14 mouse cellular contexts compared by ENCODE assay signal in the genomic region with DNA sequence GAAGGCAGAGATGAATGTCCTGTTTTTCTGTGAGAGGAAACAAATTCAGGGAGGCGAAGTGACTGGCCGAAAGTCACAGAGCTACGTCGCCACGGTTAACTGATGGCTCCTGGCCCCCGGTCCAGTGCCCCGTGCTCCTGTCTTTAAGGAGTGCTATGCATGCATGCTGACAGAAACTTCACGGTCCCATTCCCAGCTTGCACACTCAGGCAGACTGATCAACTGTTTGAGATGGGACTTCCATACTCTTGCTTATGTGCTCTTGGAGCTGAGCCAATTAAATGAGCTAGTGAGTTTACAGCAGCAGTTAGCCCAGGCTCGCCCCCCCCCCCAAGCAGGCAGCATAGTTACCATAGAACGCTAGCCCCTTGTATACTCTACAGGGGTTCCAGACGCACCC. TPM values are rescaled to one million over a fixed set of nuclear protein-coding genes. Genes with fewer than 3 reads are reported as not detected.
DNase-seq lines count a peak whose midpoint lies in the region; ATAC-seq and TF ChIP-seq lines count a peak whose summit lies in the region.
"Had no signal": no experiment of that assay in that cellular context is flagged by ENCODE, and none has a peak within 500 bp of the region (broad histone marks: within the 10 kb centered on the region; RNA-seq: fewer than 3 reads in every experiment).

No protein-coding gene starts in this region.

- peaks cover 77% of the 10 kb centered on the region for H3K4me1 ChIP-seq in hindbrain, embryonic 10.5 days (replicated peaks)
- peaks cover 35% of the 10 kb centered on the region for H3K4me1 ChIP-seq in hindbrain, embryonic 14.5 days (replicated peaks; ENCODE audit: control insufficient read depth, insufficient read depth, low read length)
- H3K4me1 ChIP-seq in testis, adult 2 months (ENCODE audit: control insufficient read depth, insufficient read depth, low read length), result peaks cover 8% of the 10 kb centered on the region
- H3K4me1 ChIP-seq in intestine, postnatal 0 days (replicated peaks; ENCODE audit: control insufficient read depth, insufficient read depth, low read length), result peaks cover 18% of the 10 kb centered on the region
- H3K4me1 ChIP-seq in stomach, postnatal 0 days (replicated peaks; ENCODE audit: control insufficient read depth, insufficient read depth), result peaks cover 27% of the 10 kb centered on the region

- no peaks in the 10 kb centered on the region for H3K36me3 ChIP-seq in hindbrain, embryonic 10.5 days
- H3K36me3 ChIP-seq in hindbrain, embryonic 14.5 days (replicated peaks; ENCODE audit: control insufficient read depth, insufficient read depth), result no peaks in the 10 kb centered on the region
- H3K36me3 ChIP-seq in testis, adult 2 months (ENCODE audit: control insufficient read depth, insufficient read depth, low read length), result no peaks in the 10 kb centered on the region
- H3K36me3 ChIP-seq in intestine, postnatal 0 days (ENCODE audit: control insufficient read depth, insufficient read depth), result no peaks in the 10 kb centered on the region
- no peaks in the 10 kb centered on the region; the same call in 1 of the 2 replicates for H3K36me3 ChIP-seq in stomach, postnatal 0 days (ENCODE audit: control insufficient read depth, insufficient read depth, low read length)
- H3K36me3 ChIP-seq: midbrain, embryonic 12.5 days had no signal

- H3K4me2 ChIP-seq in hindbrain, embryonic 14.5 days (replicated peaks), result no peak overlapping the region
- peak overlapping the region; percentile 9; the same call in 1 of the 2 replicates for H3K4me2 ChIP-seq in intestine, postnatal 0 days (replicated peaks; ENCODE audit: low read depth)
- peak overlapping the region; percentile 35 for H3K4me2 ChIP-seq in stomach, postnatal 0 days (replicated peaks; ENCODE audit: low read depth)
- H3K4me2 ChIP-seq: midbrain, embryonic 12.5 days had no signal

- ATAC-seq in hindbrain, embryonic 14.5 days (ENCODE audit: low FRiP score), result no peak
- no peak for ATAC-seq in intestine, postnatal 0 days
- ATAC-seq in stomach, postnatal 0 days (ENCODE audit: low FRiP score, low TSS enrichment), result no peak
- no peak for ATAC-seq in cerebellum, adult (ENCODE audit: insufficient number of reproducible peaks, low FRiP score, low TSS enrichment)

- TF ChIP-seq POLR2A in testis, adult 2 months (IDR thresholded peaks at IDR 0.05; ENCODE audit: control insufficient read depth, low read depth, low read length), result no peak

- 44% methylated on average over 11 of the region's 11 CpGs for WGBS in hindbrain, embryonic 10.5 days
- 32% methylated on average over 11 of the region's 11 CpGs for WGBS in hindbrain, embryonic 14.5 days
- 44% methylated on average over 11 of the region's 11 CpGs for WGBS in intestine, postnatal 0 days
- 33% methylated on average over 11 of the region's 11 CpGs for WGBS in stomach, postnatal 0 days

- H3K9me3 ChIP-seq in hindbrain, embryonic 10.5 days, result no peaks in the 10 kb centered on the region
- H3K9me3 ChIP-seq in hindbrain, embryonic 14.5 days (ENCODE audit: control insufficient read depth, low read length), result no peaks in the 10 kb centered on the region
- H3K9me3 ChIP-seq in intestine, postnatal 0 days (ENCODE audit: control insufficient read depth), result no peaks in the 10 kb centered on the region
- no peaks in the 10 kb centered on the region for H3K9me3 ChIP-seq in stomach, postnatal 0 days (ENCODE audit: control insufficient read depth, low read length)
- H3K9me3 ChIP-seq: midbrain, embryonic 12.5 days had no signal

- TF ChIP-seq CTCF in testis, adult 2 months (IDR thresholded peaks at IDR 0.05; ENCODE audit: control insufficient read depth, insufficient read depth, insufficient replicate concordance, low read depth, low read length), result no peak
- TF ChIP-seq CTCF in intestine, postnatal 0 days (IDR thresholded peaks at IDR 0.05; ENCODE audit: low read depth), result no peak
- no peak for TF ChIP-seq CTCF in stomach, postnatal 0 days (IDR thresholded peaks at IDR 0.05; ENCODE audit: low read depth)

- no peaks in the 10 kb centered on the region for H3K27me3 ChIP-seq in hindbrain, embryonic 10.5 days (ENCODE audit: insufficient read depth, poor library complexity, severe bottlenecking)
- no peaks in the 10 kb centered on the region for H3K27me3 ChIP-seq in hindbrain, embryonic 14.5 days (ENCODE audit: control insufficient read depth, insufficient read depth, low read length)
- H3K27me3 ChIP-seq in testis, adult 2 months (ENCODE audit: control insufficient read depth, insufficient read depth, low read length), result no peaks in the 10 kb centered on the region
- H3K27me3 ChIP-seq in intestine, postnatal 0 days (replicated peaks; ENCODE audit: control insufficient read depth, insufficient read depth, low read length), result no peaks in the 10 kb centered on the region
- H3K27me3 ChIP-seq in stomach, postnatal 0 days (ENCODE audit: control insufficient read depth, insufficient read depth, low read length), result no peaks in the 10 kb centered on the region
- H3K27me3 ChIP-seq: midbrain, embryonic 12.5 days had no signal

- TF ChIP-seq EP300 in stomach, postnatal 0 days (optimal IDR thresholded peaks at IDR 0.05), result no peak

- H3K9ac ChIP-seq in hindbrain, embryonic 14.5 days, result no peak overlapping the region
- H3K9ac ChIP-seq in intestine, postnatal 0 days (ENCODE audit: low read depth, low read length), result no peak overlapping the region
- 0 out of 2 replicates have a peak overlapping the region, but pooled peaks have one; percentile 53 for H3K9ac ChIP-seq in stomach, postnatal 0 days (ENCODE audit: low read length)

- H3K4me3 ChIP-seq in hindbrain, embryonic 10.5 days, result no peak overlapping the region
- H3K4me3 ChIP-seq in hindbrain, embryonic 14.5 days (replicated peaks; ENCODE audit: low read length), result no peak overlapping the region
- H3K4me3 ChIP-seq in testis, adult 2 months (ENCODE audit: control insufficient read depth, low read depth, low read length), result no peak overlapping the region
- H3K4me3 ChIP-seq in intestine, postnatal 0 days (ENCODE audit: low read depth, low read length), result no peak overlapping the region
- no peak overlapping the region for H3K4me3 ChIP-seq in stomach, postnatal 0 days (ENCODE audit: low read depth, low read length)
- H3K4me3 ChIP-seq: midbrain, embryonic 12.5 days had no signal

- no peak for DNase-seq in hindbrain, embryonic 10.5 days (ENCODE audit: low spot score)
- DNase-seq in hindbrain, embryonic 14.5 days (ENCODE audit: low spot score), result no peak
- DNase-seq in testis, postnatal 14 days (ENCODE audit: low spot score), result no peak
- DNase-seq in stomach, postnatal 0 days (ENCODE audit: low spot score), result no peak
- no peak for DNase-seq in gastrocnemius, adult 18-20 months (ENCODE audit: low spot score)

- peak overlapping the region; percentile 84 for H3K27ac ChIP-seq in hindbrain, embryonic 10.5 days
- H3K27ac ChIP-seq in hindbrain, embryonic 14.5 days, result no peak overlapping the region
- H3K27ac ChIP-seq in testis, adult 2 months (ENCODE audit: control insufficient read depth, insufficient read depth, low read depth, low read length), result peak overlapping the region; percentile 40; the same call in 1 of the 2 replicates
- peak overlapping the region; percentile 54; the same call in 1 of the 2 replicates for H3K27ac ChIP-seq in intestine, postnatal 0 days (ENCODE audit: low read depth, low read length)
- H3K27ac ChIP-seq in stomach, postnatal 0 days (replicated peaks), result peak overlapping the region; percentile 97

RNA-seq across cellular contexts. Expression of a gene that starts 19.5 kb away (rescaled TPM):
- 15.2 and 18.2 TPM in 2 replicates for polyA plus RNA-seq in hindbrain, embryonic 10.5 days (2016; fragmentation: Nextera tagmentation; extraction: Ambion mirVana)
- polyA plus RNA-seq in hindbrain, embryonic 14.5 days (2014; fragmentation: Nextera tagmentation; extraction: Ambion mirVana), result 8.7 and 10.7 TPM in 2 replicates
- polyA plus RNA-seq in testis, adult 2 months (2012; rRNA removed), result 6.0 and 7.4 TPM in 2 replicates
- 16.3 and 16.4 TPM in 2 replicates for polyA plus RNA-seq in intestine, postnatal 0 days (2015; fragmentation: Nextera tagmentation; extraction: Ambion mirVana)
- 16.0 and 18.8 TPM in 2 replicates for polyA plus RNA-seq in stomach, postnatal 0 days (2015; fragmentation: Nextera tagmentation; extraction: Ambion mirVana)
- total RNA-seq in gastrocnemius, adult 18-20 months (2021), result 10 to 100 TPM; 53.7 to 61.6 TPM

RNA-seq across cellular contexts. Expression of a gene that starts 35.0 kb away (rescaled TPM):
- not detected in 2 replicates for polyA plus RNA-seq in hindbrain, embryonic 10.5 days (2016; fragmentation: Nextera tagmentation; extraction: Ambion mirVana)
- not detected in 2 replicates for polyA plus RNA-seq in hindbrain, embryonic 14.5 days (2014; fragmentation: Nextera tagmentation; extraction: Ambion mirVana)
- 1,386 and 1,446 TPM in 2 replicates for polyA plus RNA-seq in testis, adult 2 months (2012; rRNA removed)
- not detected in 2 replicates for polyA plus RNA-seq in intestine, postnatal 0 days (2015; fragmentation: Nextera tagmentation; extraction: Ambion mirVana)
- polyA plus RNA-seq in stomach, postnatal 0 days (2015; fragmentation: Nextera tagmentation; extraction: Ambion mirVana), result not detected in 2 replicates
- total RNA-seq in gastrocnemius, adult 18-20 months (2021), result not detected
- total RNA-seq: adrenal gland, postnatal 4 days; gastrocnemius, postnatal 36 days; layer of hippocampus, postnatal 14 days; MEL had no signal
- polyA plus RNA-seq: cortical plate, adult 2 months; midbrain, embryonic 12.5 days had no signal

RNA-seq across cellular contexts. Expression of a gene that starts 57.7 kb away (rescaled TPM):
- polyA plus RNA-seq in hindbrain, embryonic 10.5 days (2016; fragmentation: Nextera tagmentation; extraction: Ambion mirVana), result not detected in 2 replicates
- polyA plus RNA-seq in hindbrain, embryonic 14.5 days (2014; fragmentation: Nextera tagmentation; extraction: Ambion mirVana), result not detected in 2 replicates
- 2.8 and 3.3 TPM in 2 replicates for polyA plus RNA-seq in testis, adult 2 months (2012; rRNA removed)
- 9.1 and 13.6 TPM in 2 replicates for polyA plus RNA-seq in intestine, postnatal 0 days (2015; fragmentation: Nextera tagmentation; extraction: Ambion mirVana)
- polyA plus RNA-seq in stomach, postnatal 0 days (2015; fragmentation: Nextera tagmentation; extraction: Ambion mirVana), result 4.1 and 4.8 TPM in 2 replicates
- under 1 TPM in 1 of 2 experiments, not detected in 1; 0.34 TPM for total RNA-seq in gastrocnemius, adult 18-20 months (2021)
- total RNA-seq: gastrocnemius, postnatal 36 days; layer of hippocampus, postnatal 14 days; MEL had no signal
- polyA plus RNA-seq: cortical plate, adult 2 months; midbrain, embryonic 12.5 days had no signal

Comparison
In these comparisons a context has a peak if more than half of its experiments do, and no peak if none do; other contexts are left out.
1. RNA of a gene that starts 35.0 kb away (polyA plus RNA-seq): 1,386 to 1,446 TPM in testis, adult 2 months; not detected in hindbrain, embryonic 10.5 days, not detected in hindbrain, embryonic 14.5 days, not detected in intestine, postnatal 0 days and not detected in stomach, postnatal 0 days; every median in the first group is over 1,000 times any median in the second.